Mouse (Mus musculus): ENCODE data around the gene Tldc1. TPM values are rescaled to one million over a fixed set of nuclear protein-coding genes. Genes with fewer than 3 reads are reported as not detected.

The Tldc1 gene
- 3.3 and 4.3 TPM in 2 replicates for polyA plus RNA-seq (2012; ENCODE audit: low replicate concordance)

DNA sequence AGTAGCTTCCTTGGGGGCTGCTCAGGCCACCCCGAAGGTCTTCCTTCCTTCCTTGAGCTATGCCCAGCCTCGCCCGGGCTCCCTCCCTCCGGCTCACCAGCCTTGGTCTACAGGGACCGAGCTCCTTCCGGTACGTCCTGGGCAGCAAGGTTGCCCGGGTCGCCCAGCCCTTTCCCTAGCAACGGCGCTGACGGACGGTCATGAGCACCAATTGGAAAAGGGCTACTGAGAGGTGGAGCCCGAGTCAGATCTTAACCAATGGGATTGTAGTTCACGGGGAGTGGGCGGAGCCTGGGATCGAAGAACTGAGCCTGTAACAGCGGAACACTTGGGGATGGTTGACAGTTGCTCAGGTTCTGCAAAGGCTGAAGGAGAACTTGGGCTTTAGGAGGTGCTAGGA, at the start of gene Tldc1:
Gene Tldc1, minus strand, starts transcription at position 154 of the 400 bp plus-strand sequence.

Other genes with a start within 250 kb of the Tldc1 start
- 135 and 166 TPM in 2 replicates for gene Mbtps1, start 219.7 kb downstream of the Tldc1 start, polyA plus RNA-seq (2012; ENCODE audit: low replicate concordance)
- 24.9 and 51.8 TPM in 2 replicates for gene Hsdl1, start 203.2 kb downstream of the Tldc1 start, polyA plus RNA-seq (2012; ENCODE audit: low replicate concordance)
- 0.06 TPM in 1 of 2 replicates, not detected in the other for gene Dnaaf1, start 203.2 kb downstream of the Tldc1 start, polyA plus RNA-seq (2012; ENCODE audit: low replicate concordance)
- gene Taf1c, start 173.2 kb downstream of the Tldc1 start, polyA plus RNA-seq (2012; ENCODE audit: low replicate concordance) = 49.0 and 95.8 TPM in 2 replicates
- not detected in 2 replicates for gene Adad2, start 165.7 kb downstream of the Tldc1 start, polyA plus RNA-seq (2012; ENCODE audit: low replicate concordance)
- not detected in 2 replicates for gene Kcng4, start 142.7 kb downstream of the Tldc1 start, polyA plus RNA-seq (2012; ENCODE audit: low replicate concordance)
- 0.10 TPM in 1 of 2 replicates, not detected in the other for gene Wfdc1, start 112.1 kb downstream of the Tldc1 start, polyA plus RNA-seq (2012; ENCODE audit: low replicate concordance)
- 0.06 and 0.07 TPM in 2 replicates for gene Atp2c2, start 78.4 kb downstream of the Tldc1 start, polyA plus RNA-seq (2012; ENCODE audit: low replicate concordance)
- 963 and 1,592 TPM in 2 replicates for gene Cotl1, start 62.1 kb upstream of the Tldc1 start, polyA plus RNA-seq (2012; ENCODE audit: low replicate concordance)
- gene Klhl36, start 83.8 kb upstream of the Tldc1 start, polyA plus RNA-seq (2012; ENCODE audit: low replicate concordance) = 20.7 and 29.6 TPM in 2 replicates
- 32.0 and 36.2 TPM in 2 replicates for gene Usp10, start 131.9 kb upstream of the Tldc1 start, polyA plus RNA-seq (2012; ENCODE audit: low replicate concordance)
- 25.2 and 37.7 TPM in 2 replicates for gene Gm20388, start 132.4 kb upstream of the Tldc1 start, polyA plus RNA-seq (2012; ENCODE audit: low replicate concordance)
- gene Crispld2, start 214.0 kb upstream of the Tldc1 start, polyA plus RNA-seq (2012; ENCODE audit: low replicate concordance) = 1.4 and 5.9 TPM in 2 replicates

Data from hematopoietic multipotent progenitor cell, adult 10-12 weeks (in vitro differentiated cells).